Mouse (Mus musculus): ENCODE measurements around the gene Ift88.

- TF ChIP-seq POLR2A (IDR thresholded peaks at IDR 0.05; ENCODE audit: borderline replicate concordance, low read depth, low read length) (no peak), CTCF (IDR thresholded peaks at IDR 0.05; ENCODE audit: low read depth, low read length) (no peak)
Measured at GRCm38 (mm10) chr14:57430451-57430850, 6.6 kb downstream of the Ift88 start.
